Mouse (Mus musculus): ENCODE results near the gene Sulf2.

Sulf2 gene

GRCm38 (mm10) chr2:166175552-166176136 is 20.2 kb upstream of the Sulf2 start:
- DNase-seq (ENCODE audit: low read depth, low spot score): no peak

GRCm38 (mm10) chr2:166175145-166175544 is 19.7 kb upstream of the Sulf2 start:
- DNase-seq (ENCODE audit: low read depth, low spot score): no peak

- no peak for DNase-seq (ENCODE audit: low read depth, low spot score)
Observed at GRCm38 (mm10) chr2:166173169-166173568, 17.7 kb upstream of the Sulf2 start.

GRCm38 (mm10) chr2:166170173-166170572 is 14.7 kb upstream of the Sulf2 start:
- no peak for DNase-seq (ENCODE audit: low read depth, low spot score)

GRCm38 (mm10) chr2:166168868-166169267 is 13.4 kb upstream of the Sulf2 start:
- no peak for DNase-seq (ENCODE audit: low read depth, low spot score)

- DNase-seq (ENCODE audit: low read depth, low spot score): no peak
Observed at GRCm38 (mm10) chr2:166167387-166167786, 11.9 kb upstream of the Sulf2 start.

GRCm38 (mm10) chr2:166165396-166165795 is 9.9 kb upstream of the Sulf2 start:
- DNase-seq (ENCODE audit: low read depth, low spot score): no peak

GRCm38 (mm10) chr2:166164601-166165000 is 9.1 kb upstream of the Sulf2 start:
- no peak for DNase-seq (ENCODE audit: low read depth, low spot score)

GRCm38 (mm10) chr2:166163917-166164316 is 8.5 kb upstream of the Sulf2 start:
- no peak for DNase-seq (ENCODE audit: low read depth, low spot score)

GRCm38 (mm10) chr2:166163252-166163651 is 7.8 kb upstream of the Sulf2 start:
- no peak for DNase-seq (ENCODE audit: low read depth, low spot score)

- DNase-seq (ENCODE audit: low read depth, low spot score): no peak
Observed at GRCm38 (mm10) chr2:166162160-166162559, 6.7 kb upstream of the Sulf2 start.

- DNase-seq (ENCODE audit: low read depth, low spot score): no peak
Observed at GRCm38 (mm10) chr2:166159276-166159675, 3.8 kb upstream of the Sulf2 start.

- no peak for DNase-seq (ENCODE audit: low read depth, low spot score)
Observed at GRCm38 (mm10) chr2:166157767-166158561, 2.5 kb upstream of the Sulf2 start.

- DNase-seq (ENCODE audit: low read depth, low spot score): no peak
Observed at GRCm38 (mm10) chr2:166157144-166157543, 1.7 kb upstream of the Sulf2 start.

GRCm38 (mm10) chr2:166156122-166156521 is 659 bp upstream of the Sulf2 start:
- no peak for DNase-seq (ENCODE audit: low read depth, low spot score)

GRCm38 (mm10) chr2:166154749-166155453 is 562 bp downstream of the Sulf2 start:
- no peak for DNase-seq (ENCODE audit: low read depth, low spot score)

GRCm38 (mm10) chr2:166153891-166154711 is 1.4 kb downstream of the Sulf2 start:
- no peak for DNase-seq (ENCODE audit: low read depth, low spot score)

GRCm38 (mm10) chr2:166153399-166153793 is 2.1 kb downstream of the Sulf2 start:
- no peak for DNase-seq (ENCODE audit: low read depth, low spot score)

GRCm38 (mm10) chr2:166152734-166153398 is 2.6 kb downstream of the Sulf2 start:
- DNase-seq (ENCODE audit: low read depth, low spot score): no peak

- no peak for DNase-seq (ENCODE audit: low read depth, low spot score)
Observed at GRCm38 (mm10) chr2:166151510-166152473, 3.7 kb downstream of the Sulf2 start.

All from brain, embryonic 18.5 days (tissue).